Mouse (Mus musculus): ENCODE data around the gene Paf1.

Paf1 gene

GRCm38 (mm10) chr7:28370977-28371513, 21.7 kb upstream of the Paf1 start:
- DNase-seq (ENCODE audit: low spot score in 2 of 2), result no peak

- no peak for DNase-seq (ENCODE audit: low spot score in 2 of 2)
Measured at GRCm38 (mm10) chr7:28371514-28371989, 21.2 kb upstream of the Paf1 start.

- peak; percentile 92 to 93 for DNase-seq (ENCODE audit: low spot score in 2 of 2)
Measured at GRCm38 (mm10) chr7:28372251-28373108, 20.3 kb upstream of the Paf1 start, which contains the start of gene Plekhg2. Plekhg2 (minus strand) TSS chr7:28372599.

- DNase-seq (ENCODE audit: low spot score in 2 of 2), result peak; percentile 54 to 67
Measured at GRCm38 (mm10) chr7:28373131-28373581, 19.6 kb upstream of the Paf1 start.

- no peak for DNase-seq (ENCODE audit: low spot score in 2 of 2)
Measured at GRCm38 (mm10) chr7:28373891-28374495, 18.8 kb upstream of the Paf1 start.

GRCm38 (mm10) chr7:28374647-28375046, 18.1 kb upstream of the Paf1 start:
- no peak for DNase-seq (ENCODE audit: low spot score in 2 of 2)

GRCm38 (mm10) chr7:28375176-28375921, 17.4 kb upstream of the Paf1 start:
- peak; percentile 56 to 70 for DNase-seq (ENCODE audit: low spot score in 2 of 2)

GRCm38 (mm10) chr7:28376011-28376771, 16.6 kb upstream of the Paf1 start:
- DNase-seq (ENCODE audit: low spot score in 2 of 2), result no peak

GRCm38 (mm10) chr7:28377190-28378065, 15.3 kb upstream of the Paf1 start:
- no peak for DNase-seq (ENCODE audit: low spot score in 2 of 2)

- no peak for DNase-seq (ENCODE audit: low spot score in 2 of 2)
Measured at GRCm38 (mm10) chr7:28378066-28378690, 14.6 kb upstream of the Paf1 start.

GRCm38 (mm10) chr7:28378769-28379651, 13.7 kb upstream of the Paf1 start:
- peak; percentile 68 to 72 for DNase-seq (ENCODE audit: low spot score in 2 of 2)

GRCm38 (mm10) chr7:28380237-28381016, 12.3 kb upstream of the Paf1 start, which contains the start of gene Zfp36:
Zfp36 (minus strand) TSS chr7:28380253.
- no peak for DNase-seq (ENCODE audit: low spot score in 2 of 2)

GRCm38 (mm10) chr7:28381017-28381790, 11.5 kb upstream of the Paf1 start:
- no peak for DNase-seq (ENCODE audit: low spot score in 2 of 2)

GRCm38 (mm10) chr7:28381938-28382337, 10.8 kb upstream of the Paf1 start:
- DNase-seq (ENCODE audit: low spot score in 2 of 2), result peak in 1 of 2 experiments; percentile 41

- DNase-seq (ENCODE audit: low spot score in 2 of 2), result no peak
Measured at GRCm38 (mm10) chr7:28382347-28382951, 10.3 kb upstream of the Paf1 start.

- DNase-seq (ENCODE audit: low spot score in 2 of 2), result peak; percentile 70 to 75
Measured at GRCm38 (mm10) chr7:28382981-28383396, 9.8 kb upstream of the Paf1 start.
